In genomic region chr13:105153955-105154354, GRCm38 (mm10) we compare ENCODE assay signal across 7 mouse cellular contexts.
A peak's percentile ranks its signal among the peaks of the same experiment; 100 is the strongest.
DNase-seq lines count a peak whose midpoint lies in the region; TF ChIP-seq lines count a peak whose summit lies in the region.

No protein-coding gene starts in this region.

- H3K9ac ChIP-seq in CH12.LX (ENCODE audit: insufficient read depth, low read depth) = no peak overlapping the region

- H3K4me2 ChIP-seq in CH12.LX (ENCODE audit: insufficient read depth, low read depth, poor library complexity, severe bottlenecking) = no peak overlapping the region

- WGBS in small intestine, adult 2 months = 68% methylated on average over 4 of the region's 4 CpGs

- no peaks in the 10 kb centered on the region for H3K9me3 ChIP-seq in CH12.LX (replicated peaks; ENCODE audit: low read length)

- no peaks in the 10 kb centered on the region for H3K79me2 ChIP-seq in CH12.LX (replicated peaks; ENCODE audit: control insufficient read depth, extremely low read depth, insufficient read depth, poor library complexity, severe bottlenecking)

- in situ Hi-C loops in CH12.LX (cut with MboI; ENCODE audit: low pct_ligation_motif_present, low pct_unique_long_range_greater_than_20kb, low sequenced_read_pairs) = no loop called here

- TF ChIP-seq RAD21 in CH12.LX (IDR thresholded peaks at IDR 0.05; ENCODE audit: low read depth, low read length) = peak; percentile 31

- TF ChIP-seq EP300 in CH12.LX (IDR thresholded peaks at IDR 0.05; ENCODE audit: low read length) = no peak

- dilution Hi-C loops in CH12.LX (cut with MboI; ENCODE audit: extremely low pct_ligation_motif_present, extremely low pct_unique_long_range_greater_than_20kb, low sequenced_read_pairs) = no loop called here

- peaks cover 0 to 15% of the 10 kb centered on the region in 2 experiments; a peak in 2 of 4 replicates for H3K4me1 ChIP-seq in CH12.LX (ENCODE audit: control insufficient read depth in 1 of 2, insufficient read depth in 2 of 2)
- no peaks in the 10 kb centered on the region for H3K4me1 ChIP-seq in small intestine, adult 2 months (ENCODE audit: control insufficient read depth, insufficient read depth, insufficient read length, low read length)

- no peak overlapping the region for H3K27ac ChIP-seq in CH12.LX (ENCODE audit: insufficient read depth, low read depth)
- H3K27ac ChIP-seq in small intestine, adult 2 months (ENCODE audit: insufficient read depth, low read depth, low read length) = no peak overlapping the region

- DNase-seq in kidney, postnatal 14 days = peak; percentile 8
- DNase-seq in kidney, adult 8-10 months = no peak
- peak; percentile 44 for DNase-seq in CH12.LX (ENCODE audit: extremely low read depth)
- DNase-seq in MEL-GATA-1-ER (ENCODE audit: extremely low read depth, low read depth) = peak; percentile 15
- peak; percentile 19 for DNase-seq in embryo, embryonic 10.5 days (ENCODE audit: low spot score)
- DNase-seq in heart, adult 8-10 months (ENCODE audit: low spot score) = no peak

- TF ChIP-seq CTCF in CH12.LX (conservative IDR thresholded peaks at IDR 0.05 in 1 of 2, IDR thresholded peaks at IDR 0.05 in 1 of 2; ENCODE audit: low read depth in 2 of 2, low read length in 2 of 2) = peak in 1 of 2 experiments; percentile 67; a peak in 2 of 4 replicates
- TF ChIP-seq CTCF in small intestine, adult 2 months (IDR thresholded peaks at IDR 0.05; ENCODE audit: extremely low read depth, insufficient read length, insufficient replicate concordance, low read depth, low read length) = peak; percentile 40; the same call in 1 of the 2 replicates

- H3K36me3 ChIP-seq in CH12.LX (replicated peaks in 1 of 2; ENCODE audit: control insufficient read depth in 1 of 2, insufficient read depth in 1 of 2, low read length in 1 of 2) = no peaks in the 10 kb centered on the region
- no peaks in the 10 kb centered on the region for H3K36me3 ChIP-seq in small intestine, adult 2 months (ENCODE audit: control insufficient read depth, insufficient read depth, low read length)

- TF ChIP-seq POLR2A in CH12.LX (IDR thresholded peaks at IDR 0.05; ENCODE audit: low read depth, low read length) = no peak
- TF ChIP-seq POLR2A in small intestine, adult 2 months (IDR thresholded peaks at IDR 0.05; ENCODE audit: low read depth, low read length) = no peak

- H3K27me3 ChIP-seq in CH12.LX (replicated peaks) = no peaks in the 10 kb centered on the region
- H3K27me3 ChIP-seq in small intestine, adult 2 months (ENCODE audit: control insufficient read depth, insufficient read depth, low read length) = no peaks in the 10 kb centered on the region

- no peak overlapping the region for H3K4me3 ChIP-seq in CH12.LX (replicated peaks in 1 of 3; ENCODE audit: low read depth in 2 of 3, low read length in 2 of 3, poor library complexity in 1 of 3)
- H3K4me3 ChIP-seq in small intestine, adult 2 months (ENCODE audit: low read depth, low read length) = no peak overlapping the region

TF ChIP-seq in CH12.LX, 34 proteins besides CTCF, POLR2A, EP300 and RAD21:
- TF ChIP-seq ZMIZ1 (IDR thresholded peaks at IDR 0.05; ENCODE audit: low read depth, low read length) (no peak), SMC3 (IDR thresholded peaks at IDR 0.05; ENCODE audit: low read depth, low read length) (peak; percentile 65), JUND (conservative IDR thresholded peaks at IDR 0.05; ENCODE audit: low read depth, low read length) (no peak)

Comparison
In these comparisons a context has a peak if more than half of its experiments do, and no peak if none do; other contexts are left out.
1. DNase-seq: peak in kidney, postnatal 14 days (single experiment), CH12.LX (single experiment), MEL-GATA-1-ER (single experiment) and embryo, embryonic 10.5 days (single experiment); none in kidney, adult 8-10 months (0 of 2) and heart, adult 8-10 months (single experiment).